Mouse (Mus musculus) MEL (cell line): ENCODE data around the gene Klk5. TPM values are rescaled to one million over a fixed set of nuclear protein-coding genes. Genes with fewer than 3 reads are reported as not detected.

Source experiments
- DNase-seq: peaks from one replicate; pipeline ENCODE4 v3.0.0; 2011; ENCODE audit warnings: low read depth, low spot score
- H3K27ac ChIP-seq: 2 replicates; pipeline ENCODE4 v1.5.1; 2012; ENCODE audit warnings: low read depth, mild to moderate bottlenecking, control low read depth, low read length, moderate library complexity; ENCODE audit not compliant: control insufficient read depth
- H3K27me3 ChIP-seq, 2 experiments: fragments of 150-350 bp in 1 of 2; sonication (generic) in 1 of 2; 2 replicates each; pipeline ENCODE4 v1.6.1; 2012; ENCODE audit warnings: low read length in 2 of 2, mild to moderate bottlenecking in 2 of 2, improper control_type of control experiment in 1 of 2, moderate library complexity in 1 of 2; ENCODE audit not compliant: insufficient read depth in 2 of 2, control insufficient read depth in 1 of 2
- H3K36me3 ChIP-seq, 2 experiments: 2 replicates each; pipeline ENCODE4 v1.6.1; 2012 to 2014; ENCODE audit warnings: low read length in 2 of 2, improper control_type of control experiment in 1 of 2, inconsistent platforms in 1 of 2, mild to moderate bottlenecking in 1 of 2; ENCODE audit not compliant: insufficient read depth in 2 of 2, control insufficient read depth in 1 of 2
- H3K4me1 ChIP-seq, 2 experiments: fragments of 150-350 bp in 1 of 2; sonication (generic) in 1 of 2; 2 replicates each; pipeline ENCODE4 v1.6.1; 2012; ENCODE audit warnings: low read length in 2 of 2, improper control_type of control experiment in 1 of 2, mild to moderate bottlenecking in 1 of 2; ENCODE audit not compliant: insufficient read depth in 2 of 2, control insufficient read depth in 1 of 2
- H3K4me3 ChIP-seq, 2 experiments: fragments of 150-350 bp in 1 of 2; sonication (generic) in 1 of 2; 2 replicates each; pipeline ENCODE4 v1.5.1; 2012; ENCODE audit warnings: low read depth in 2 of 2, low read length in 2 of 2, mild to moderate bottlenecking in 2 of 2, moderate library complexity in 2 of 2, control low read depth in 1 of 2, improper control_type of control experiment in 1 of 2; ENCODE audit not compliant: control insufficient read depth in 1 of 2, insufficient read depth in 1 of 2
- H3K79me2 ChIP-seq: 2 replicates; pipeline ENCODE4 v1.6.1; 2012; ENCODE audit warnings: mild to moderate bottlenecking, low read length, moderate library complexity; ENCODE audit not compliant: control insufficient read depth, poor library complexity, insufficient read depth
- H3K9ac ChIP-seq: 2 replicates; pipeline ENCODE4 v1.6.1; 2012; ENCODE audit warnings: low read depth, mild to moderate bottlenecking, control low read depth, low read length, moderate library complexity; ENCODE audit not compliant: control insufficient read depth, poor library complexity, severe bottlenecking
- H3K9me3 ChIP-seq: fragments of 150-350 bp; sonication (generic); replicated peaks from 2 replicates; pipeline ENCODE4 v1.6.1; 2012; ENCODE audit warnings: mild to moderate bottlenecking, low read length, improper control_type of control experiment, moderate library complexity; ENCODE audit not compliant: insufficient read depth
- BHLHE40 ChIP-seq: IDR thresholded peaks from 2 replicates; pipeline ENCODE4 v1.6.1; 2012; ENCODE audit warnings: low read depth, mild to moderate bottlenecking, inconsistent platforms, low read length, improper control_type of control experiment, borderline replicate concordance
- CTCF ChIP-seq, 3 experiments: IDR thresholded peaks in 2 of 3; conservative IDR thresholded peaks in 1 of 3; 2 replicates each; pipeline ENCODE4 v1.5.1; 2011 to 2012; ENCODE audit warnings: low read length in 3 of 3, low read depth in 2 of 3, mild to moderate bottlenecking in 2 of 3, improper control_type of control experiment in 1 of 3, inconsistent platforms in 1 of 3, mixed read lengths in 1 of 3, moderate library complexity in 1 of 3; ENCODE audit not compliant: control insufficient read depth in 1 of 3, insufficient read depth in 1 of 3, poor library complexity in 1 of 3, severe bottlenecking in 1 of 3
- E2F4 ChIP-seq: IDR thresholded peaks from 2 replicates; pipeline ENCODE4 v1.6.1; 2011; ENCODE audit warnings: low read depth, low read length, improper control_type of control experiment, borderline replicate concordance
- ELF1 ChIP-seq: IDR thresholded peaks from 2 replicates; pipeline ENCODE4 v1.6.1; 2014; ENCODE audit warnings: low read depth, mild to moderate bottlenecking, inconsistent platforms, low read length, improper control_type of control experiment, moderate library complexity
- ETS1 ChIP-seq: IDR thresholded peaks from 2 replicates; pipeline ENCODE4 v1.6.1; 2012; ENCODE audit warnings: low read depth, mild to moderate bottlenecking, inconsistent platforms, low read length, improper control_type of control experiment, moderate library complexity
- HCFC1 ChIP-seq: IDR thresholded peaks from 2 replicates; pipeline ENCODE4 v1.6.1; 2012; ENCODE audit warnings: low read depth, mild to moderate bottlenecking, inconsistent platforms, low read length, improper control_type of control experiment, moderate library complexity
- JUND ChIP-seq: IDR thresholded peaks from 2 replicates; pipeline ENCODE4 v1.6.1; 2011; ENCODE audit warnings: low read depth, mild to moderate bottlenecking, improper control_type of control experiment, low read length
- KAT2A ChIP-seq: conservative IDR thresholded peaks from 2 replicates; pipeline ENCODE4 v1.6.1; 2012; ENCODE audit warnings: low read depth, low read length, improper control_type of control experiment, inconsistent platforms
- MAFK ChIP-seq: IDR thresholded peaks from 2 replicates; pipeline ENCODE4 v1.6.1; 2011; ENCODE audit warnings: low read depth, mild to moderate bottlenecking, low read length, improper control_type of control experiment, borderline replicate concordance
- MEF2A ChIP-seq: IDR thresholded peaks from 2 replicates; pipeline ENCODE4 v1.6.1; 2014; ENCODE audit warnings: low read depth, mild to moderate bottlenecking, inconsistent platforms, low read length, improper control_type of control experiment; ENCODE audit not compliant: poor library complexity, insufficient replicate concordance, severe bottlenecking; ENCODE audit errors: extremely low read depth
- MYC ChIP-seq: IDR thresholded peaks from 2 replicates; pipeline ENCODE4 v1.6.1; 2011; ENCODE audit warnings: low read depth, mild to moderate bottlenecking, low read length, improper control_type of control experiment, moderate library complexity
- NELFE ChIP-seq: IDR thresholded peaks from 2 replicates; pipeline ENCODE4 v1.6.1; 2011; ENCODE audit warnings: low read depth, low read length, improper control_type of control experiment
- POLR2A ChIP-seq, 2 experiments: IDR thresholded peaks; 2 replicates each; pipeline ENCODE4 v1.6.1; 2011 to 2012; ENCODE audit warnings: low read length in 2 of 2, mild to moderate bottlenecking in 2 of 2, control low read depth in 1 of 2, improper control_type of control experiment in 1 of 2, low read depth in 1 of 2, moderate library complexity in 1 of 2; ENCODE audit not compliant: control insufficient read depth in 1 of 2, insufficient read depth in 1 of 2, poor library complexity in 1 of 2
- POLR2AphosphoS2 ChIP-seq: IDR thresholded peaks from 2 replicates; pipeline ENCODE4 v1.6.1; 2011; ENCODE audit warnings: low read length, improper control_type of control experiment
- POLR2AphosphoS5 ChIP-seq: IDR thresholded peaks from 2 replicates; pipeline ENCODE4 v1.6.1; 2012; ENCODE audit warnings: low read depth, borderline replicate concordance, mild to moderate bottlenecking, inconsistent platforms, low read length, moderate library complexity, mixed read lengths
- RAD21 ChIP-seq: IDR thresholded peaks from 2 replicates; pipeline ENCODE4 v1.6.1; 2011; ENCODE audit warnings: mild to moderate bottlenecking, low read depth, low read length, improper control_type of control experiment
- RCOR1 ChIP-seq: IDR thresholded peaks from 2 replicates; pipeline ENCODE4 v1.6.1; 2012; ENCODE audit warnings: low read depth, mild to moderate bottlenecking, inconsistent platforms, low read length, improper control_type of control experiment
- SIN3A ChIP-seq: IDR thresholded peaks from 2 replicates; pipeline ENCODE4 v1.6.1; 2012; ENCODE audit warnings: low read length, improper control_type of control experiment, inconsistent platforms
- SMC3 ChIP-seq: IDR thresholded peaks from 2 replicates; pipeline ENCODE4 v1.6.1; 2011; ENCODE audit warnings: low read depth, low read length, improper control_type of control experiment
- TAL1 ChIP-seq: IDR thresholded peaks from 2 replicates; pipeline ENCODE4 v1.6.1; 2012; ENCODE audit warnings: mild to moderate bottlenecking, inconsistent platforms, low read length, moderate library complexity, mixed read lengths
- TBP ChIP-seq: IDR thresholded peaks from 2 replicates; pipeline ENCODE4 v1.8.0; 2011; ENCODE audit warnings: low read depth, low read length, improper control_type of control experiment
- UBTF ChIP-seq: IDR thresholded peaks from 2 replicates; pipeline ENCODE4 v1.6.1; 2012; ENCODE audit warnings: low read depth, mild to moderate bottlenecking, inconsistent platforms, low read length, improper control_type of control experiment, moderate library complexity, borderline replicate concordance; ENCODE audit not compliant: insufficient read depth
- USF1 ChIP-seq: IDR thresholded peaks from 2 replicates; pipeline ENCODE4 v1.6.1; 2014; ENCODE audit warnings: low read depth, mild to moderate bottlenecking, inconsistent platforms, low read length, improper control_type of control experiment, moderate library complexity
- USF2 ChIP-seq, 2 experiments: IDR thresholded peaks; 2 replicates each; pipeline ENCODE4 v1.6.1; 2011 to 2012; ENCODE audit warnings: improper control_type of control experiment in 2 of 2, low read length in 2 of 2, borderline replicate concordance in 1 of 2, inconsistent platforms in 1 of 2, low read depth in 1 of 2, mild to moderate bottlenecking in 1 of 2; ENCODE audit not compliant: insufficient read depth in 1 of 2
- ZC3H11A ChIP-seq: IDR thresholded peaks from 2 replicates; pipeline ENCODE4 v1.6.1; 2012; ENCODE audit warnings: low read depth, mild to moderate bottlenecking, inconsistent platforms, low read length, improper control_type of control experiment
- ZKSCAN1 ChIP-seq: IDR thresholded peaks from 2 replicates; pipeline ENCODE4 v1.6.1; 2012; ENCODE audit warnings: low read depth, mild to moderate bottlenecking, inconsistent platforms, low read length, improper control_type of control experiment, moderate library complexity
- ZMIZ1 ChIP-seq: IDR thresholded peaks from 2 replicates; pipeline ENCODE4 v1.6.1; 2012; ENCODE audit warnings: low read depth, mild to moderate bottlenecking, inconsistent platforms, low read length, improper control_type of control experiment, moderate library complexity
- polyA plus RNA-seq, 2 experiments: library from polyadenylated mRNA; stranded (reverse) in 1 of 2; unstranded in 1 of 2; fragments of >175 nt in 1 of 2; fragments of >200 nt in 1 of 2; gene quantifications; 2 replicates each; pipeline versions ENCODE4 v1.2.1 to v1.2.4; 2012; ENCODE audit warnings: low replicate concordance in 2 of 2, low read depth in 1 of 2; ENCODE audit not compliant: insufficient read length in 2 of 2, insufficient read depth in 1 of 2, missing spikeins in 1 of 2
- total RNA-seq: library from RNA; depleted of rRNA; stranded (reverse); fragments of 300-350 nt; gene quantifications from 2 replicates; pipeline ENCODE4 v1.2.3, GENCODE M21; 2012

Gene Klk5
- total and polyA plus RNA-seq, 3 experiments, result not detected

- no peak overlapping the region for H3K9ac ChIP-seq
- no peak overlapping the region for H3K27ac ChIP-seq
- no peaks in the 10 kb centered on the region for H3K9me3 ChIP-seq
- H3K4me3 ChIP-seq, result no peak overlapping the region
- H3K79me2 ChIP-seq, result no peaks in the 10 kb centered on the region
- H3K36me3 ChIP-seq, result no peaks in the 10 kb centered on the region
- TF ChIP-seq KAT2A (no peak), ZKSCAN1 (no peak), USF1 (no peak), SMC3 (no peak), USF2 (IDR thresholded peaks at IDR 0.05; ENCODE audit: borderline replicate concordance in 1 of 2, insufficient read depth in 1 of 2, low read depth in 1 of 2, low read length in 2 of 2) (no peak), ETS1 (no peak), JUND (no peak), HCFC1 (no peak), ZC3H11A (no peak), MYC (no peak), CTCF (IDR thresholded peaks at IDR 0.05 in 2 of 3, conservative IDR thresholded peaks at IDR 0.05 in 1 of 3; ENCODE audit: control insufficient read depth in 1 of 3, insufficient read depth in 1 of 3, low read depth in 2 of 3, low read length in 3 of 3, poor library complexity in 1 of 3, severe bottlenecking in 1 of 3) (no peak), ELF1 (no peak), POLR2A (IDR thresholded peaks at IDR 0.05; ENCODE audit: control insufficient read depth in 1 of 2, insufficient read depth in 1 of 2, low read depth in 1 of 2, low read length in 2 of 2, poor library complexity in 1 of 2) (no peak), BHLHE40 (no peak)
- TF ChIP-seq, all 39 proteins: peak for 0
- H3K27me3 ChIP-seq, result no peaks in the 10 kb centered on the region
- DNase-seq, result no peak
- H3K4me1 ChIP-seq, result no peaks in the 10 kb centered on the region
These were observed 40.6 kb downstream of the Klk5 start for GRCm38 (mm10) chr7:43882346-43882745.

GRCm38 (mm10) chr7:43882811-43883210 is 41.0 kb downstream of the Klk5 start:
- Histone ChIP-seq H3K27ac (no peak overlapping the region), H3K36me3 (no peaks in the 10 kb centered on the region), H3K9ac (no peak overlapping the region), H3K9me3 (no peaks in the 10 kb centered on the region), H3K4me1 (no peaks in the 10 kb centered on the region), H3K79me2 (no peaks in the 10 kb centered on the region), H3K27me3 (no peaks in the 10 kb centered on the region), H3K4me3 (no peak overlapping the region)
- TF ChIP-seq RAD21 (no peak), UBTF (no peak), MYC (no peak), ZKSCAN1 (no peak), CTCF (IDR thresholded peaks at IDR 0.05 in 2 of 3, conservative IDR thresholded peaks at IDR 0.05 in 1 of 3; ENCODE audit: control insufficient read depth in 1 of 3, insufficient read depth in 1 of 3, low read depth in 2 of 3, low read length in 3 of 3, poor library complexity in 1 of 3, severe bottlenecking in 1 of 3) (no peak), POLR2AphosphoS5 (no peak), MEF2A (no peak), ZMIZ1 (no peak), SIN3A (no peak), MAFK (no peak), ZC3H11A (no peak), TBP (no peak), E2F4 (no peak), POLR2AphosphoS2 (no peak), POLR2A (IDR thresholded peaks at IDR 0.05; ENCODE audit: control insufficient read depth in 1 of 2, insufficient read depth in 1 of 2, low read depth in 1 of 2, low read length in 2 of 2, poor library complexity in 1 of 2) (no peak), NELFE (no peak), JUND (no peak), TAL1 (no peak), RCOR1 (no peak)
- no peak for DNase-seq
